Mouse (Mus musculus): ENCODE results near the gene Pak6. TPM values are rescaled to one million over a fixed set of nuclear protein-coding genes. Genes with fewer than 3 reads are reported as not detected.

The Pak6 gene
- polyA plus RNA-seq, 1 experiment from 2014 or later: 0.15 TPM

DNA sequence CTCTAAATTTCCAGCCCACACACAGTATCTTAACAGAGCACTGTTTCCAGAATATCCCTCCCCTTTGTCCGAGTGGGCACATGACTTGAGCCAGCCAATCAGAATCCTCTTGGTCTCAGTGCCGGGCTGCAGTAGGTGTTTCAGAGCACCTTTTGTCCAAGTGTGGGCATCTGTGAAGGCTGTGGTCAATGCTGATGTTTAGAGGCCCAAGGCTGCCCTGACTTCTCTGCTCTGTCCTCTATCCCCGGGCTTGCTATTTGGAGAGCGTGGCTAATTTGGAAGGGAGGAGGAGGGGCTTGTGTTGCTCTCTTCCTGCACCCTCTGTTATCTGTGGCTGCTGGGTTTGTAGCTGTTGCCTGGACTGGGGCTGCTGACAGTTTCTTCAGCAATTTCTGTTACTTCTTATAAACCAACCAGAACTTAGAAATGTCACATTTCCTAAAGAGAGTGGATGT lies 3.1 kb upstream of the Pak6 start:
- Histone ChIP-seq H3K4me2 (ENCODE audit: low read depth, low read length) (peak overlapping the region; percentile 63), H3K4me1 (ENCODE audit: insufficient read depth) (peaks cover 51% of the 10 kb centered on the region), H3K27ac (ENCODE audit: low read depth) (peak overlapping the region; percentile 96), H3K27me3 (ENCODE audit: insufficient read depth, low read length) (no peaks in the 10 kb centered on the region), H3K4me3 (ENCODE audit: low read depth, low read length) (peak overlapping the region; percentile 30), H3K36me3 (replicated peaks; ENCODE audit: insufficient read depth, low read length) (no peaks in the 10 kb centered on the region), H3K9me3 (ENCODE audit: low read length) (no peaks in the 10 kb centered on the region), H3K9ac (replicated peaks) (no peak overlapping the region)
- TF ChIP-seq EP300 (IDR thresholded peaks at IDR 0.05; ENCODE audit: low read depth) (no peak), CTCF (IDR thresholded peaks at IDR 0.05; ENCODE audit: low read depth) (no peak)
- ATAC-seq (peak; percentile 71), DNase-seq (peak; percentile 69)
- WGBS (ENCODE audit: insufficient replicate concordance): 0% methylated on average over 4 of the region's 4 CpGs

DNA sequence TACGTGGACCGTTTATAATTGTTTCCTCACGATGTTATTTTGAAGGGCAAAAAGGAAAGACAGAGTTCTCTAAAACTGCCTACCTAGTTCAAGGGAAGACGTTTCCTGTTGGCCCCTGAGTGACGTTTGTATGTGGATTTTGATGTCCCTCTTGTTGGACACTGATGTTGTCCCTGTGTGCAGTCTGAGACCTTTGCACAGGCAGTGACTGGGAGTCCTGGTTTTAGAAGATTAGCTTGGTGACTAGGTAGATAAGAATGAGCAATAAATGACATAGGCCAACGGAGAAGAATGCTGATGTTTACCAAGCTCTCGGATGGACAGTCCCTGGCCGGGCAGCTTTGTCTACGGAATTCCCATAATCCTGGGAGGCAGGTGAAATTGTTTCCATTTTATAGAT lies 1.2 kb upstream of the Pak6 start:
- peaks cover 52% of the 10 kb centered on the region for H3K4me1 ChIP-seq (ENCODE audit: insufficient read depth)
- 0 out of 2 replicates have a peak overlapping the region, but pooled peaks have one; percentile 11 for H3K4me2 ChIP-seq (ENCODE audit: low read depth, low read length)
- 50% methylated on average over 9 of the region's 9 CpGs for WGBS (ENCODE audit: insufficient replicate concordance)
- H3K4me3 ChIP-seq (ENCODE audit: low read depth, low read length): no peak overlapping the region
- H3K27me3 ChIP-seq (ENCODE audit: insufficient read depth, low read length): no peaks in the 10 kb centered on the region
- ATAC-seq (no peak), DNase-seq (no peak)
- H3K36me3 ChIP-seq (replicated peaks; ENCODE audit: insufficient read depth, low read length): no peaks in the 10 kb centered on the region
- no peak overlapping the region for H3K9ac ChIP-seq (replicated peaks)
- no peaks in the 10 kb centered on the region for H3K9me3 ChIP-seq (ENCODE audit: low read length)
- H3K27ac ChIP-seq (ENCODE audit: low read depth): 0 out of 2 replicates have a peak overlapping the region, but pooled peaks have one; percentile 25
- no peak for TF ChIP-seq EP300 (IDR thresholded peaks at IDR 0.05; ENCODE audit: low read depth)
- no peak for TF ChIP-seq CTCF (IDR thresholded peaks at IDR 0.05; ENCODE audit: low read depth)

- DNase-seq: peak; percentile 29
- no peaks in the 10 kb centered on the region for H3K9me3 ChIP-seq (ENCODE audit: low read length)
- no peak for ATAC-seq
- peak overlapping the region; percentile 35 for H3K9ac ChIP-seq (replicated peaks)
- 57% methylated on average over 19 of the region's 19 CpGs for WGBS (ENCODE audit: insufficient replicate concordance)
- H3K4me2 ChIP-seq (ENCODE audit: low read depth, low read length): peak overlapping the region; percentile 86
- no peak for TF ChIP-seq EP300 (IDR thresholded peaks at IDR 0.05; ENCODE audit: low read depth)
- no peak for TF ChIP-seq CTCF (IDR thresholded peaks at IDR 0.05; ENCODE audit: low read depth)
- no peaks in the 10 kb centered on the region for H3K36me3 ChIP-seq (replicated peaks; ENCODE audit: insufficient read depth, low read length)
- peak overlapping the region; percentile 53 for H3K4me3 ChIP-seq (ENCODE audit: low read depth, low read length)
- no peak overlapping the region for H3K27ac ChIP-seq (ENCODE audit: low read depth)
- H3K4me1 ChIP-seq (ENCODE audit: insufficient read depth): peaks cover 36% of the 10 kb centered on the region
- H3K27me3 ChIP-seq (ENCODE audit: insufficient read depth, low read length): no peaks in the 10 kb centered on the region
These were observed 982 bp downstream of the Pak6 start for GRCm38 (mm10) chr2:118663804-118664766.

GRCm38 (mm10) chr2:118664975-118665516 lies 1.9 kb downstream of the Pak6 start:
- H3K9me3 ChIP-seq (ENCODE audit: low read length): no peaks in the 10 kb centered on the region
- H3K4me2 ChIP-seq (ENCODE audit: low read depth, low read length): no peak overlapping the region
- DNase-seq (no peak), ATAC-seq (no peak)
- TF ChIP-seq EP300 (IDR thresholded peaks at IDR 0.05; ENCODE audit: low read depth): no peak
- H3K36me3 ChIP-seq (replicated peaks; ENCODE audit: insufficient read depth, low read length): no peaks in the 10 kb centered on the region
- H3K27ac ChIP-seq (ENCODE audit: low read depth): no peak overlapping the region
- no peak overlapping the region for H3K4me3 ChIP-seq (ENCODE audit: low read depth, low read length)
- no peaks in the 10 kb centered on the region for H3K27me3 ChIP-seq (ENCODE audit: insufficient read depth, low read length)
- peaks cover 33% of the 10 kb centered on the region for H3K4me1 ChIP-seq (ENCODE audit: insufficient read depth)
- H3K9ac ChIP-seq (replicated peaks): no peak overlapping the region
- 59% methylated on average over 3 of the region's 3 CpGs for WGBS (ENCODE audit: insufficient replicate concordance)

DNA sequence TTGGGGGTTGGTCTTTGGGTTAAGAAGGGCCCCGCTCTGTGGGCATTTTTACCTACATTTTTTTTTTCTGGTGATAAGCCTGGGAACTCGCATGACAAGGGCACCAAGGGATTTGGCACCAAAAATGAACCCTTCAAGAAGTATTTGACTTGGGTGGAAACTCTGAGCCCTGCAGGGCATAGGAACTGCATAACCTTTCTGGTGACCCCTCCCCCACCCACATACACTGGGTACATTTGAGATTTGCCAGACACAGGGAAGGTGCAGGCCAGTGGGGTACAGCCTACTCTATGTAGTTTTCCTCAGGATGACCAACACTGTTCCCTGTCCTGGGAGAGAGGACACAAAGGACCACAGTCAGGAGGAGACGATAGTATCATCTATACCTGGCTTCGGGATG lies 2.5 kb downstream of the Pak6 start:
- no peak overlapping the region for H3K4me2 ChIP-seq (ENCODE audit: low read depth, low read length)
- ATAC-seq (no peak), DNase-seq (no peak)
- H3K27ac ChIP-seq (ENCODE audit: low read depth): no peak overlapping the region
- no peaks in the 10 kb centered on the region for H3K9me3 ChIP-seq (ENCODE audit: low read length)
- 83% methylated on average over 4 of the region's 4 CpGs for WGBS (ENCODE audit: insufficient replicate concordance)
- H3K4me1 ChIP-seq (ENCODE audit: insufficient read depth): peaks cover 33% of the 10 kb centered on the region
- no peaks in the 10 kb centered on the region for H3K36me3 ChIP-seq (replicated peaks; ENCODE audit: insufficient read depth, low read length)
- H3K27me3 ChIP-seq (ENCODE audit: insufficient read depth, low read length): no peaks in the 10 kb centered on the region
- TF ChIP-seq EP300 (IDR thresholded peaks at IDR 0.05; ENCODE audit: low read depth) (no peak), CTCF (IDR thresholded peaks at IDR 0.05; ENCODE audit: low read depth) (no peak)
- H3K4me3 ChIP-seq (ENCODE audit: low read depth, low read length): no peak overlapping the region
- H3K9ac ChIP-seq (replicated peaks): no peak overlapping the region

DNA sequence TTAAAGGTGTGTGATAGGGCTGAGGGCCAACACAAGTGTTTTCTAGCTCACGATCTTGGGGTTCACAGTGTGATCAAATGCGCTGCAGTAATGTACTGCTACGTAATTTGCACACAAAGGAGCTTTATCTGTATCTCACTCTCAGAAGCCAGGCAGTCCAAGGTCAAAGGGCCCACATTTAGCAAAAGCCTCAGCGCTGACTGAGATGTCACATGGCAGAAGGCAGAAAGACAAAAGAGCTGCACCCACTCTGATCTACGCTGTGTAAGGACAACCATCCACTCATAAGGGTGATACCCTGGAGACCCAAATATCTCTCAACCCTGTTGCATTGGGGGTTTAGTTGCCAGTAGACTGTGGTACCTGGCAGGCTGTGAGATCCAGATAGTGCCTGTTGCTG lies 4.1 kb downstream of the Pak6 start:
- Histone ChIP-seq H3K4me2 (ENCODE audit: low read depth, low read length) (no peak overlapping the region), H3K9ac (replicated peaks) (no peak overlapping the region), H3K27ac (ENCODE audit: low read depth) (no peak overlapping the region), H3K36me3 (replicated peaks; ENCODE audit: insufficient read depth, low read length) (no peaks in the 10 kb centered on the region), H3K9me3 (ENCODE audit: low read length) (no peaks in the 10 kb centered on the region), H3K4me1 (ENCODE audit: insufficient read depth) (peaks cover 25% of the 10 kb centered on the region), H3K27me3 (ENCODE audit: insufficient read depth, low read length) (no peaks in the 10 kb centered on the region), H3K4me3 (ENCODE audit: low read depth, low read length) (no peak overlapping the region)
- no peak for ATAC-seq
- no peak for DNase-seq
- 52% methylated on average over 5 of the region's 5 CpGs for WGBS (ENCODE audit: insufficient replicate concordance)
- TF ChIP-seq CTCF (IDR thresholded peaks at IDR 0.05; ENCODE audit: low read depth) (no peak), EP300 (IDR thresholded peaks at IDR 0.05; ENCODE audit: low read depth) (no peak)
